Mouse (Mus musculus) spleen, adult 12 weeks (tissue): ENCODE data around the gene Dusp11.
"Not testable (repeated sequence)": the region's sequence is repeated elsewhere in the genome, so short reads cannot be mapped to it uniquely, and the experiment has no call there.

Source experiments
- DNase-seq: peaks from one replicate; pipeline ENCODE4 v3.0.0; 2022; ENCODE audit warnings: low spot score

The Dusp11 gene

DNA sequence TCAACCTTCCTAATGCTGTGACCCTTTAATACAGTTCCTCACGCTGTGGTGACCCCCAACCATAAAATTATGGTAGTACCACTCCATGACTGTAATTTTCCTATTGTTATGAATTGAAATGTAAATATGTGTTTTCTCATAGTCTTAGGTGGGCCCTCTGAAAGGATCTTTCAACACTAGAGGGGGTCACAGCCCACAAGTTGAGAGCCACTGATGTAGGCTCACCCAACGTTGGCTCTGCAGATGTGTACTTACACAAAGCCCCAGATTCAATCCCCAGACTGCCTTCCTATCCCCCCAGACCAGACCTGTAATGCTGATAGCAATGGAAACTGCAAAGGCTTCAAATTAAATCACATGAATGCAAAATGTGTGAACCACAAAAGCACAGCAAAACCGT is 25.8 kb downstream of the Dusp11 start:
- DNase-seq: no peak

DNA sequence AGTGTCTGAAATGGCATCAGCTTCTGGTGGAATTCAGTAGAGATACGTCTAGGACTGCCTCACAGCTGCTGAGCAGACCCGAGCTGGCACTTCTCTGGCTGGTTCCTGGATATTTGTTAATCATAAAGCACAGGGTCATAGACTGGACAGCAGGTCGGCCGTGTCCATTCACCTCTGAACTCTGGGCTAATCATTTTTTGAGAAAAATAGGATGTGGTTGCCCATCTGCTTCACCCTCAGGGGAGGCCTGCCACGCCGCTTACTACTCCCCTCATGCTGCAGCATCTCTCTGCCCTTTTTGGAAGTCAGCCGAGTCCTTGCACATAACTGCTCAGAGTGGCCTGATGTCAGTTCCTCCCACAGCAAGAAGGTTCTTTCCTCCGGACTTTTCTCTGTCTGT is 27.4 kb downstream of the Dusp11 start:
- no peak for DNase-seq

DNA sequence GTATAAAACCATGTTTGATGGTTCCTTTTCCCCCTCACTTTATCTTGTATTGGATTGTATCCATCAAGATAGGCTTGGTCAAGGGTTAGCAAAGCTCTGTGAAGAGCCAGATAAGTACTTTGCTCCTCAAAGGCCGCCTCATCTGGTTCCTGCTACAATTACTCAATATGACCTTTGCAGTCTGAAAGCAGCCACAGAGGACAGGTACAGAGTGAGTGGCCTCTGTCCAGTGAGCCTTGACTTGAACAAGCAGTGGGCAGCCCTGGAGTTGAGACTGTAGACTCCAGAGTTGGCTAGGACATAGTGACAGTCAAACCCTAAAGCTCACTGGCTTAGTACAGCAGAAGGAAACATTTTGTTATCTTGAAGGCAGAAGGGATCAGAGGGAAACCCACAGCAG is 32.2 kb downstream of the Dusp11 start:
- no peak for DNase-seq

DNA sequence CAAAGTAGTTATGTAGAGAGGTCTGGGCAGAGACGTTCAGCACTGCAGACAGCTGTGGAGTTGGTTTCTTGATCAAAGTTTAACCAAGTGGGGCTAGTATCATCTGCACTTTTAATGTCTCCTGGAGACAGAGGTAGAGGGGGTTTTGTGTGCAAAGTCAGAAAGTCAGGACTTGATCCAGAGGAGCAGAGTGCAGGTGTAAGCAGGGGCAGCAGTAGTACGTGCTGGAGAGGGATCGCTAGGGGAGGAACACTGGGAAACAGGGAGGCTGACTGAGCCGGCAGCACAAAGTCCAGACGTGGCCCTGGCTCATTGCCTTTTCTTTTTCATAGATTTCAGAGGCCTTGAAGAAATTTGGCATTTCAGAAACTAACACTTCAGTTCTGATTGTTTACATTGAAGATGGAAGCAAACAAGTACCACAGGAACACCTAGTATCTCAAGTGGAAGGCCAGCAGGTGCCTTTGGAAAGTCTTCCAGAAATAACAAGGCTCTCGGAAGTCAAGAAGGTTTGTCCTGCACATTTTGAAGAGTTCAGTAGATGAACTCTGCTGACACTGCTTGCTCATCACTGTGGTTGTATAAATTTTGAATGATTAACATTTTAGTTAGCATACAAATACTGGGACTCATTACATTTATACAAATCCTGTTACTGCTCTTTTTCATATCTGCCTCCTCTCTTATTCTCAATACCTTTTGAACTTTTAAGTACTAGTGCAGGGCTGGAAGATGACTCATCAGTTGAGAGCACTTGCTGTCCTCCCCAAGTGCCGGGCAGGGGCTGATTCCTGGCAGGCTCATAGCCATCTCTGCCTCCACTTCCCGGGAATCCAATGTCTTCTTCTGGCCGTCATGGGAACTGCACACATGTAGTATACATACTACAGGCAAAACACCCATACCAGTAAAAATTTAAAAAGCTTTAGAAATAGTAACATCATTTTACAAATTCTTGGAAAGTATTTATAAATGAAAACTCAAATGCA is 33.7 kb downstream of the Dusp11 start:
- DNase-seq: no peak

DNA sequence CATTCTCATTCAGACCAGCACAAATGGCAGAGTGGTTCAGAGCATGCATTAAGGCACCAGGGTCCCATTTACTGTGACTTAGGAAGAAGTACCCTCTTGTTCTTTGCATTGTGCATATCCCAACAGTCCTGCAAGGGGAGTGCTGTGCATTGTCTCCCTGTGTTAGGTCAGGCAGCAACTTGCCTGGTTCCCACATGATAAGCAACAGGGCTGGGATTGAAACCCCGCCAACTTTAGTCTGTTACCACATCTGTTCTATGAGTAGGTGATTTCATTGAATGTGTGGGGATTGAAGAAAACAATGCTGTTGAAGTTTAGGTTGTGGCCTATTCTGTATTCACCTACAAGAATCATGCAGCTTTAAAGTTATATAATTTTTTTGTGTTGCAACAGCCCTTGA is 34.8 kb downstream of the Dusp11 start:
- no peak for DNase-seq

DNA sequence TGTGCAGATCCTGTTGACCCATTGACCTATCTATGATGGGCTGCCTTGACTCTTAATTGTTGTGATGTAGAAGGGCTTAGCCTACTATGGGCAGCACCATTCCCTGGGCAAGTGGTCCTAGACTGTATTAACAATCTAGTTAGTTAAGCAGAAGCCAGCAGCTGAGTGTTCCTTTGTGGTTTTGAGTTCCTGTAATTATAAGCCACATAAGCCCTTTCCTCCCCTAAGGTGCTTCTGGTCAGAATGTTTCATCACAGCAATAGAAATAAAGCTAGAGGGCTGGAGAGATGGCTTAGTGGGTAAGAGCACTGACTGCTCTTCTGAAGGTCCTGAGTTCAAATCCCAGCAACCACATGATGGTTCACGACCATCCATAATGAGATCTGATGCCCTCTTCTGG is 37.8 kb downstream of the Dusp11 start:
- no peak for DNase-seq

DNA sequence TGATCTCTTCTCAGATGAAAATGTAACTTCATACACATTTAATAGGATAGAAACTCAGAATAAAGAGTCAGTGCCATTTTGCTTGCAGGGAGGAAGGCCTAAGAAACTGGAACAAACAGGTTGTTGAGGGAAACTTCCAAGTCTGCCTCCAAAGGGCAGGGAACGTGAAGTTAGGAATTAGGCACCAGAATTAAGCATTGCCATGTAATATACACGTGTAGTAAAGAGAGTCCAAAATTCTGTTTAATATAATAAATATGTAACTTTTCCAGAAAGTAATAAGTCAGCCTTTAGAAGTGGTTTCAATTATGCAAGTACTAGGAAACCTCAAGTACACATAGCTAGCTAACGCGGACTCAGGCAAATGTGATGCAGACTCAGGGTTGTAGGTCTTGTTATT is 42.1 kb downstream of the Dusp11 start:
- DNase-seq: no peak

DNA sequence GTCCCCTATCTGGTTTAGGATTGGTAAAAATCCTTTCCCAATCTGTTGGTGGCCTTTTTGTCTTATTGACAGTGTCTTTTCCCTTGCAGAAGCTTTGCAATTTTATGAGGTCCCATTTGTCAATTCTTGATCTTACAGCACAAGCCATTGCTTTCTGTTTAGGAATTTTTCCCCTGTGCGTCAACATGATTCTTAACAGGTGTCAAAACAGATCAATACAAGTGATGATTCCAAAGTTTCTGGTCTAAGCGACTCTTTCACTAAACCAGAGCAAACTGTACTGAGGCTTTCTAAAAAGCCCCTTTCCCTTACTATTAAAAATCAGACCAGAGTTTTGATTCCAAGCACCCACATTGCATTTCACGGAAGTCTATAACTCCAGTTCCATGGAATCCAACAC is 43.1 kb downstream of the Dusp11 start:
- not testable (repeated sequence) for DNase-seq

DNA sequence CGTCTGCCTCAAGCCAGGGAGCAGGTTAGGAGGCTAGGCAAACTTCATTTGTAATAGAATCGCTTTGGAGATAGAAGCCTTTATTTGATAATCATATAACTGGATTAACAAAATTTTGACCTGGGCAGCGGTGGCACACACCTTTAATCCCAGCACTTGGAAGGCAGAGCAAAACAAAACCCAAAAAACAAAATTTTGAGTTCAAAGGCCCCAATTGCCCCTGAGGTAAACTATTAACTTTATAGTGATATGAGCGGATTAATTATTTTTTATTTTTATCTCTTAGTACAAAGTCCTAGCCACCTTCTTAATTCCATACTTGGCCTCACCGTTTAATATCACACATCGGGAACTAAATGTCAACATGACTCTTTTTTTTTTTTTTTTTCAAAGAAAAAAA is 44.9 kb downstream of the Dusp11 start:
- no peak for DNase-seq

DNA sequence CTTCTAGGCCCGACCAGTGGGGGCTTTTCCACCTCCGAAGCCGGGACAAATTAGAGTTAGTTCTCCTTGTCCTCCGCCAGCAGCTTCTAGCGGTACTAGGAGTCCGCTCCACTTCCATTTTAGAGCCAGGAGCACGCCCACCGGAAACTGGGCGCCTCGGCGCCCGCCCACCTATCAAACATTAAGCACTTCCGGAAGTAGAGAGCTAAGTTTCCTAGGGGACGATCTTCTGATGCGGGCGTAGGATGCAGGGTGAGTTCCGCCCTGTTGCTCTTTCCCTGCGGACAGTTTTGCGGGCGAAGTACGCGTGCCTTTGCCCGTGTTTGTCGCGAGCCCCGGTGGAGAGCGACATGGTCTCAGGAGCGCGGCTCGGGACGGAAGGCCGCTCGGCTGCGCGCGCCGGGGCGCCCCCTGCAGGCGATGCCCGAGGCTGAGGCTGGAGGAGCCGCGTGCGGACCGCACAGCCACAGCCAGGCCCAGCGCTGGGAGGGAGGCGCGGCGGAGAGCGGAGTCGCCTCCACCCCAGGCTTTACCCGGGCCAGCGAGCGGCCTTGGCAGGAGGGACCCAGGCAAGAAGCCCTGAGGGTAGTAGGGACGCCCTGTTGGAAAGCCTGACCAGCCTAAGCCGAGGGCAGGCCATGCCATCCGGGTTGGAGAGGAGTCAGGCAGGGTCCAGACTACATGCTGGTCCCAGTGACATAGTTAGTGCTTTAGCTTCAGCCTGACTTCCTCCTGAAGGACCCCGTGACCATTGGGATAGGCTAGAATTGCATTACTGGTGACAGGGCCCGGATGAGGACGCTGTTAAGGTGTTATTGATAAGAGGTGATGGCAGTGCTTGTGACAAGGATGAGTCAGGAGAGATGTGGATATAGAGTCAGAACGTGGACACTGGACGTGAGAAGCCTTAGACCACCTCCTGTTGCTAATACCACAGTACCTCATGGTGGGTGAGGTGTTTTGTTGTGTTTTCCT is 45.6 kb downstream of the Dusp11 start, which contains the start of gene Nat8f1:
Nat8f1 (minus strand) TSS at position 149 of the 975 bp plus-strand sequence.
- peak; percentile 87 for DNase-seq

DNA sequence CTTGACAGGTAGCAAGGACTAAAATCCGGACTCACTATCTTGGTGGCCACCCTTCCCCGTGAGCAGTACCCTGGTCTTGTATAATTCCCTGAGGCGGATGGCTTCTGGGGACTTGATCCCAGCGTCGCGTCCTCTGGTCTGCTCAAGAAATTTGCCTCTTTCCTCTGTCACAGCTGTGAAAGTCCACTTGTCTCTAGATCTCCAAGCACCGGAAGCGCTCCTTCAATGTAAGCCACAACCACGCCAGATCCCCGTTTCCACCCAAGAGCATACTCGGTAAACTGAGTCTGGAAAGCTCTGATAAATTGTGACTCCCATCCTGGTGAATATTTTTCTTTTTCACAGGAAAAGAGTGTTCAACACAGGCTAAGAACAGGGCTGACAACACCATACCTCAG is 46.3 kb downstream of the Dusp11 start:
- no peak for DNase-seq

DNA sequence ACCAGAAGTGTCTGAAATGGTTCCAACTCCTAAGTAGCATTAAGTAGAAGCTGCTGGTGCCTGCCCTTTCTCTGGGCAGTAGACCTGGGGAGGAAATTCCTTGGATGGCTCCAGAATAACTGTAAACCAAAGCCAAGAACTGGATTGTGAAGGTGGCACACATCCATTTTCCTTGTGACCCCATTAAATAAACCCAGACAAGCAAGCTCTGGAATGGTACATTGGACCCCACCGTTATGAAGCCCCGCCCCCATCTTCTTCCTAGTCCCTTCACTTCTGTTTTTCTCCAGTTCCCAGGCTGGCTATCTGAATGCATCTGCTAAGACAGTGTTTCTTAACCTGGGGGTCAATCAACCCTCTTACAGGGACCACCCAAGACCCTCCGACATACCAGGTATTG is 49.9 kb downstream of the Dusp11 start, which contains the start of gene Tprkb:
Tprkb (plus strand) TSS at position 279 of the 400 bp plus-strand sequence.
- no peak for DNase-seq

DNA sequence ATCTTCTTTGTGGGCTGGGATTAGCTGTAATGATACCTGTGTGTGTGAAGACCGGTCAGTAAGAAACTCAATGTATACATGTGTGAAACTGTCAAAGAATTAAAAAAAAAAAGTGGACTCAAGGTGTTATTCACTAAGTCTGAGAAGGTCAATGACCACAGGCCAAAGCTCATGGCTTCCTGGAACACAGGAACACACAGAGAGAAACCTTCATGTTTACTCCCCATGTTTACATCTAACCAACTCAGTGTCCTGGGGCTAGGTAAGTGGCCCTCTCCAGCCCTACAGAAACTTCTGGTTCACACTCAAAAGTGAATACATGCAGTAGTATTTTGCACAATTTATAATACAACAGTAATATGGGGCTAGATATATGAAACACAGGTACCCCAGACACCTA is 51.8 kb downstream of the Dusp11 start:
- DNase-seq: no peak

DNA sequence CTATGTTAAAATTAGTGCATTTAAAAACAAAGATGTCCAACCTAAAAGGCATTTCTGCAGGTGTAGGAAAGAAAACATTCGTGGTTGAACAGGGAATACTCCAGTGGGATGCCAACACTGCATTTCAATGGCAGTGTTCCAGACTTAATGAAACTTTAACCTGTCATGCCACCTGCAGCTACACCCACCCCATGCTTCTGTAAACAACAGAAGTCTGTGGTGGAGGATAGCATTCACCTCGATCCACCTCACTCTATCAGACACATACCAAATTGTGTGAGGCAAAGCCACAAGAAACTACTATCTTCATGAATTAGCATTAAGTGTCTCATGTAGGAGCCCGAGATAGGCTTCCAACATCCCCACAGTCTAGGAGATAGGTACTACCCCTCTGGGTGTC is 53.1 kb downstream of the Dusp11 start:
- DNase-seq: no peak

DNA sequence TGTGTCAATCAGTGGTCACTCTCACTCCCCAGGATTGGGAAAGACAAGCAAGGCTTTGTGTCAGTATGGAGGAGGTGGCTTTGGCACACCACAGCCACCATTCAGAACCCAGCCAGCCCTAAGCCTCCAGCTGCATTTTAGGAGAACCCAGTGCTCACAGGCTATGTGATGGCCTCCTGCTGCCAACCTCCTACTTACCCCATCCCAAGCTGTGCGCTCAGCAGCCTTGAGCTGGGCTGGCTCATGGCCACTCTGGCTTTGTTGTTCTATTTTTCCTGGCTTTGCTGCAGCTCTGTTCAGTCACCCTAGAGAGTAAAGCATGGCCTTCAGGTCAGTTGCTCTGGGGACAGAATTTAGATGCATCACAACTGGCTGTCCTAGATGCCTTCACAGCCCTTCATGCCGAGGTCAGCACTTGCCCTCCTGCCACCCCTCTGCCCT is 54.5 kb downstream of the Dusp11 start:
- DNase-seq: not testable (repeated sequence)

DNA sequence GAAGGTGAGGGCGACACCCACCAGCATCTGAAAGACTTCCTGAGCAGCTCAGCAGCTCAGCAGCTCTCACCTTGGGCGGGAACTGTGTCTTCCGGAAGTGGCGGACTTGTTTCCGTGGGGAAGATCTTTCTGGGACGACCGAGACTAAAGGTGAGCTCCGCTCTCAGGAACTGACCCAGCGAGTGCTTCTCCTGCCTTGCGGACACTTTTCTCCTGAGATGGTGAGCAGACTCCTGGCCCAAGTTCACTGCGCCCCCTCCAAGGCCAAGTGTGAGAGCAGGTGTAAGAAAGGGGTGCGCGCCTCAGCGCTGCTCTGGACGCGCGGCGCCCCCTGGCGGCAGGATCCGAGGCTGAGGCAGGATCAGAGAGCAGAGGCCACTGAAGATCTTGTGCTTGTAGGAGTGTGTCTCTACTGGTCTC is 56.8 kb downstream of the Dusp11 start, which contains the start of gene Nat8f4:
Nat8f4 (minus strand) TSS at position 243 of the 420 bp plus-strand sequence.
- DNase-seq: peak; percentile 79

DNA sequence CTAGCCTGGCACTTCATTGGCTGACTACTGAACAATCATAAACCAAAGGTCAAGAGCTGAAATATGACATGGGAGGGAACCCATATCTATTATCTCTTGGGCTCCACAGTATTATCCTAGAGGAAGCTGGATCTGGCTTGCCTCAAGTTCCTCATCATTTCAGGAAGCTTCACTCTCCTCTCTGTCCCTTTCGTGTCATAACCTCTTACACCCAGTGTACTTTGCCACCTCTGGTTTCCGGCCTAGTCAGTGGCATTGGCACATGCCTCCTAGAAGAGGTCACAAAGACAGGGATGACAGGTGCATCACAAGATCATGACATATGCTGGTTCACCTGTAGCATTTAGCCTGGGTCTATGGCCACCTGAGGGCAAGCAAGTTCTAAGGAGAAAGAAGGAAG is 59.2 kb downstream of the Dusp11 start:
- no peak for DNase-seq

DNA sequence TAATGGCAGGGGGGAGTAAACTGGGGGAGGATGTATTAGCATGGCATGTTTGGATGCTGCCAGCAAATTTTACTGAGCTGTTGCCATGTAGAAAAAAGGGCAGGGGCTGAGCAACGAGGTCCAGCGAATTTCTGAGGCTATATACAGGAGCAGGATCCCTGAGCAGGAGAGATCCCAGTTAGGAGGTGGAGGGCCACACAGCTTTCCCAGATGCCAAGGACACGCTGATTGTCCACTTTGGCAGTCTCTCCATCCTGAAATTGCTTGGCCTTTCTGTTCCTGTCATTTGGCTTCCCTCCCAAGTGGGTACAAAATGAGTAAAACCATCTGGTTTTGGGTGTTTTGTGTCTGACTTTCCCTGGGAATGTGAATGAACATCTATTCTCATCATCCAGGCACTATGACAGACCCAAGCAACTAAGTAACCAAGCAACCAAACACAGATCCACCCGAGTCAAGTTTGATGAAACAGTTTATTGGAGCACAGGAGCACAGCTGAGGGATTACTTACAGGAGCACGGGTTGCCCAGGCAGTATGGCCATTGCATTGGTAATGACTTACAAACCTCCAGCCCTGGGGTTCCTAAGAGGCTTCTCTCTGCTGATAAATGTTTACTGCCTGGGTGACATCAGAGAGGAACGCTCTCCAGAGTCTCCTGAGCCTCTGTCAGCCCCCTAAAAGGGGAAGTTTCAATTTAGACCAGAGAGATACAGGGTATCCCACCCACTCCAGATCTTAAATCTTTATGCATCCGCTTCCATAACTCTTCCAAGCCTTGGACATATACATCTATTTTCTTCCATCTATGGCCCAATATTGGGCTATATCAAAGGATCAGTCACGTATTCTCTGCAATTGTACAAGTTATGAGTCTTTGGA is 62.6 kb downstream of the Dusp11 start:
- not testable (repeated sequence) for DNase-seq

DNA sequence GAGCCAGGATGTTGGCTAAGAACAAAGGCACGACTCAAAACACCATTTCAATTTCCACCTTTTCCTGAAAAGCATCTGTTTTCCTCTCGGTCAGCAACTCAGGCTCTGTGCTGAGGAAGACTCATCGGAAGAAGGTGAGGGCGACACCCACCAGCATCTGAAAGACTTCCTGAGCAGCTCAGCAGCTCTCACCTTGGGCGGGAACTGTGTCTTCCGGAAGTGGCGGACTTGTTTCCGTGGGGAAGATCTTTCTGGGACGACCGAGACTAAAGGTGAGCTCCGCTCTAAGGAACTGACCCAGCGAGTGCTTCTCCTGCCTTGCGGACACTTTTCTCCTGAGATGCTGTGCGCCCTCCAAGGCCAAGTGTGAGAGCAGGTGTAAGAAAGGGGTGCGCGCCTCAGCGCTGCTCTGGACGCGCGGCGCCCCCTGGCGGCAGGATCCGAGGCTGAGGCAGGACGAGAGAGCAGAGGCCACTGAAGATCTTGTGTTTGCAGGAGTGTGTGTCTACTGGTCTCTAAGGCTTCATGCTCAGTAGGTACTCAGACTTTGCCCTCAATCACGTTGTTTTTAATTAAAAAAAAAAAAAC is 66.3 kb downstream of the Dusp11 start:
- DNase-seq: not testable (repeated sequence)
